Mouse (Mus musculus): Measurements from ENCODE around the gene Gcfc2. TPM values are rescaled to one million over a fixed set of nuclear protein-coding genes. Genes with fewer than 3 reads are reported as not detected.
A peak's percentile ranks its signal among the peaks of the same experiment; 100 is the strongest.

Gene Gcfc2
- 10.8 and 14.4 TPM in 2 replicates for polyA plus RNA-seq (2012; rRNA removed)

GRCm38 (mm10) chr6:81923523-81924142 lies at the start of gene Gcfc2:
Gcfc2 (plus strand) TSS chr6:81923669.
- DNase-seq (ENCODE audit: extremely low spot score in 1 of 2, low spot score in 1 of 2) = peak; percentile 82 to 98

- no peak for DNase-seq (ENCODE audit: extremely low spot score in 1 of 2, low spot score in 1 of 2)
Observed at GRCm38 (mm10) chr6:81895678-81896230, 27.7 kb upstream of the Gcfc2 start.

- no peak for DNase-seq (ENCODE audit: extremely low spot score in 1 of 2, low spot score in 1 of 2)
Observed at GRCm38 (mm10) chr6:81910302-81910855, 13.1 kb upstream of the Gcfc2 start.

GRCm38 (mm10) chr6:81911244-81911643 lies 12.2 kb upstream of the Gcfc2 start:
- DNase-seq (ENCODE audit: extremely low spot score in 1 of 2, low spot score in 1 of 2) = peak in 1 of 2 experiments; percentile 21

- no peak for DNase-seq (ENCODE audit: extremely low spot score in 1 of 2, low spot score in 1 of 2)
Observed at GRCm38 (mm10) chr6:81911713-81912112, 11.8 kb upstream of the Gcfc2 start.

GRCm38 (mm10) chr6:81912177-81912576 lies 11.3 kb upstream of the Gcfc2 start:
- peak; percentile 72 to 80 for DNase-seq (ENCODE audit: extremely low spot score in 1 of 2, low spot score in 1 of 2)

GRCm38 (mm10) chr6:81924304-81924703 lies 835 bp downstream of the Gcfc2 start:
- no peak for DNase-seq (ENCODE audit: extremely low spot score in 1 of 2, low spot score in 1 of 2)

GRCm38 (mm10) chr6:81929402-81929801 lies 5.9 kb downstream of the Gcfc2 start:
- no peak for DNase-seq (ENCODE audit: extremely low spot score in 1 of 2, low spot score in 1 of 2)

- DNase-seq (ENCODE audit: extremely low spot score in 1 of 2, low spot score in 1 of 2) = no peak
Observed at GRCm38 (mm10) chr6:81933281-81933680, 9.8 kb downstream of the Gcfc2 start.

GRCm38 (mm10) chr6:81941718-81942117 lies 18.2 kb downstream of the Gcfc2 start:
- DNase-seq (ENCODE audit: extremely low spot score in 1 of 2, low spot score in 1 of 2) = no peak

GRCm38 (mm10) chr6:81943281-81943680 lies 19.8 kb downstream of the Gcfc2 start:
- no peak for DNase-seq (ENCODE audit: extremely low spot score in 1 of 2, low spot score in 1 of 2)

- no peak for DNase-seq (ENCODE audit: extremely low spot score in 1 of 2, low spot score in 1 of 2)
Observed at GRCm38 (mm10) chr6:81944432-81944831, 21.0 kb downstream of the Gcfc2 start.

GRCm38 (mm10) chr6:81946906-81947305 lies 23.4 kb downstream of the Gcfc2 start:
- DNase-seq (ENCODE audit: extremely low spot score in 1 of 2, low spot score in 1 of 2) = peak in 1 of 2 experiments; percentile 19

- DNase-seq (ENCODE audit: extremely low spot score in 1 of 2, low spot score in 1 of 2) = no peak
Observed at GRCm38 (mm10) chr6:81955133-81955532, 31.7 kb downstream of the Gcfc2 start.

GRCm38 (mm10) chr6:81956399-81956798 lies 32.9 kb downstream of the Gcfc2 start:
- peak in 1 of 2 experiments; percentile 15 for DNase-seq (ENCODE audit: extremely low spot score in 1 of 2, low spot score in 1 of 2)

GRCm38 (mm10) chr6:81957992-81958391 lies 34.5 kb downstream of the Gcfc2 start:
- no peak for DNase-seq (ENCODE audit: extremely low spot score in 1 of 2, low spot score in 1 of 2)

- no peak for DNase-seq (ENCODE audit: extremely low spot score in 1 of 2, low spot score in 1 of 2)
Observed at GRCm38 (mm10) chr6:81959866-81960265, 36.4 kb downstream of the Gcfc2 start.

- DNase-seq (ENCODE audit: extremely low spot score in 1 of 2, low spot score in 1 of 2) = no peak
Observed at GRCm38 (mm10) chr6:81960284-81960683, 36.8 kb downstream of the Gcfc2 start.

- DNase-seq (ENCODE audit: extremely low spot score in 1 of 2, low spot score in 1 of 2) = peak; percentile 86 to 97
Observed at GRCm38 (mm10) chr6:81965296-81966067, 42.0 kb downstream of the Gcfc2 start, which contains the start of gene Mrpl19. Mrpl19 (minus strand) TSS chr6:81965958.

- no peak for DNase-seq (ENCODE audit: extremely low spot score in 1 of 2, low spot score in 1 of 2)
Observed at GRCm38 (mm10) chr6:81966068-81966544, 42.6 kb downstream of the Gcfc2 start.

- DNase-seq (ENCODE audit: extremely low spot score in 1 of 2, low spot score in 1 of 2) = no peak
Observed at GRCm38 (mm10) chr6:81971196-81971595, 47.7 kb downstream of the Gcfc2 start.
